Comparison of ENCODE assay signal across 8 mouse cellular contexts in genomic region chr6:91441145-91441662, GRCm38 (mm10). TPM values are rescaled to one million over a fixed set of nuclear protein-coding genes. Genes with fewer than 3 reads are reported as not detected.
DNase-seq lines count a peak whose midpoint lies in the region; ATAC-seq lines count a peak whose summit lies in the region.

No protein-coding gene starts in this region.

- WGBS in embryonic facial prominence, embryonic 12.5 days, result 3% methylated on average over 19 of the region's 19 CpGs
- 8% methylated on average over 19 of the region's 19 CpGs for WGBS in midbrain, embryonic 14.5 days

- peak; percentile 6 to 10 for DNase-seq in cerebellum, postnatal 14 days
- no peak for DNase-seq in cerebellum, postnatal 25 days
- peak; percentile 8 to 22 for DNase-seq in B cell, adult 2 months
- DNase-seq in midbrain, embryonic 14.5 days, result no peak
- no peak for DNase-seq in right cerebral cortex, adult 18-20 months
- no peak for DNase-seq in gastrocnemius, postnatal 36 days

- H3K9me3 ChIP-seq in embryonic facial prominence, embryonic 12.5 days, result no peaks in the 10 kb centered on the region
- no peaks in the 10 kb centered on the region for H3K9me3 ChIP-seq in midbrain, embryonic 14.5 days (ENCODE audit: control insufficient read depth, low read length)

- peaks cover 7% of the 10 kb centered on the region; the same call in 1 of the 2 replicates for H3K4me1 ChIP-seq in embryonic facial prominence, embryonic 12.5 days
- H3K4me1 ChIP-seq in midbrain, embryonic 14.5 days (ENCODE audit: control insufficient read depth, insufficient read depth, low read length), result peaks cover 6% of the 10 kb centered on the region

- H3K27ac ChIP-seq in embryonic facial prominence, embryonic 12.5 days, result peak overlapping the region; percentile 75; the same call in 1 of the 2 replicates
- H3K27ac ChIP-seq in midbrain, embryonic 14.5 days (replicated peaks; ENCODE audit: low read depth, low read length), result peak overlapping the region; percentile 78

- 0 out of 2 replicates have a peak, but pooled peaks have one; percentile 13 for ATAC-seq in embryonic facial prominence, embryonic 12.5 days (ENCODE audit: insufficient number of reproducible peaks, insufficient read depth, low FRiP score, low TSS enrichment)
- ATAC-seq in inflammation-experienced regulatory T-cells, adult 6 months, result peak; percentile 49
- ATAC-seq in midbrain, embryonic 14.5 days (ENCODE audit: low FRiP score, low TSS enrichment), result peak; percentile 63

- no peaks in the 10 kb centered on the region for H3K36me3 ChIP-seq in embryonic facial prominence, embryonic 12.5 days
- no peaks in the 10 kb centered on the region for H3K36me3 ChIP-seq in midbrain, embryonic 14.5 days (ENCODE audit: control insufficient read depth, insufficient read depth, low read length)

- intact Hi-C loops in gastrocnemius, postnatal 36 days (cut with DNase I), result no loop called here

- H3K9ac ChIP-seq in embryonic facial prominence, embryonic 12.5 days, result peak overlapping the region; percentile 68
- H3K9ac ChIP-seq in midbrain, embryonic 14.5 days (replicated peaks; ENCODE audit: low read length), result peak overlapping the region; percentile 65

- H3K4me2 ChIP-seq in embryonic facial prominence, embryonic 12.5 days (replicated peaks), result peak overlapping the region; percentile 79
- H3K4me2 ChIP-seq in midbrain, embryonic 14.5 days (ENCODE audit: low read length), result peak overlapping the region; percentile 88

- no peaks in the 10 kb centered on the region for H3K27me3 ChIP-seq in embryonic facial prominence, embryonic 12.5 days
- no peaks in the 10 kb centered on the region; the same call in 1 of the 2 replicates for H3K27me3 ChIP-seq in midbrain, embryonic 14.5 days (ENCODE audit: control insufficient read depth, insufficient read depth, low read length)

- peak overlapping the region; percentile 59 for H3K4me3 ChIP-seq in embryonic facial prominence, embryonic 12.5 days
- peak overlapping the region; percentile 58 for H3K4me3 ChIP-seq in midbrain, embryonic 14.5 days (replicated peaks; ENCODE audit: low read depth, low read length)

RNA-seq across cellular contexts. Expression of gene Wnt7a, which starts 30.0 kb away (rescaled TPM):
- 1.6 and 3.6 TPM in 2 replicates for polyA plus RNA-seq in embryonic facial prominence, embryonic 12.5 days (2016; fragmentation: Nextera tagmentation; extraction: Ambion mirVana)
- polyA plus RNA-seq in inflammation-experienced regulatory T-cells, adult 6 months (2017; shearing (Covaris generic)), result not detected
- polyA plus RNA-seq in midbrain, embryonic 14.5 days (2014; fragmentation: Nextera tagmentation; extraction: Ambion mirVana), result 9.5 and 11.3 TPM in 2 replicates
- not detected for total RNA-seq in gastrocnemius, postnatal 36 days (2021)

RNA-seq across cellular contexts. Expression of gene Chchd4, which starts 32.1 kb away (rescaled TPM):
- 21.1 and 21.5 TPM in 2 replicates for polyA plus RNA-seq in embryonic facial prominence, embryonic 12.5 days (2016; fragmentation: Nextera tagmentation; extraction: Ambion mirVana)
- 10 to 100 TPM in 2 of 3 experiments, 1 to 10 TPM in 1; 9.8 to 11.3 (median 10.6) TPM for polyA plus RNA-seq in inflammation-experienced regulatory T-cells, adult 6 months (2017; shearing (Covaris generic))
- 31.6 and 38.9 TPM in 2 replicates for polyA plus RNA-seq in midbrain, embryonic 14.5 days (2014; fragmentation: Nextera tagmentation; extraction: Ambion mirVana)
- total RNA-seq in gastrocnemius, postnatal 36 days (2021), result 1 to 10 TPM; 8.2 TPM

RNA-seq across cellular contexts. Expression of gene Tmem43, which starts 32.3 kb away (rescaled TPM):
- 62.2 and 63.0 TPM in 2 replicates for polyA plus RNA-seq in embryonic facial prominence, embryonic 12.5 days (2016; fragmentation: Nextera tagmentation; extraction: Ambion mirVana)
- polyA plus RNA-seq in inflammation-experienced regulatory T-cells, adult 6 months (2017; shearing (Covaris generic)), result 10 to 100 TPM; 38.6 to 55.4 (median 48.3) TPM
- polyA plus RNA-seq in midbrain, embryonic 14.5 days (2014; fragmentation: Nextera tagmentation; extraction: Ambion mirVana), result 44.3 and 51.8 TPM in 2 replicates
- total RNA-seq in gastrocnemius, postnatal 36 days (2021), result 10 to 100 TPM; 25.2 to 31.1 TPM

Comparison
In these comparisons a context has a peak if more than half of its experiments do, and no peak if none do; other contexts are left out.
1. DNase-seq: peak in cerebellum, postnatal 14 days (2 of 2) and B cell, adult 2 months (2 of 2); none in cerebellum, postnatal 25 days (0 of 2), midbrain, embryonic 14.5 days (single experiment), right cerebral cortex, adult 18-20 months (single experiment) and gastrocnemius, postnatal 36 days (0 of 2).
2. ATAC-seq: peak in every context shown above with its lines; median percentile 63 in midbrain, embryonic 14.5 days; 49 in inflammation-experienced regulatory T-cells, adult 6 months; 13 in embryonic facial prominence, embryonic 12.5 days.